Comparison of ENCODE assay signal across 10 mouse cellular contexts in the genomic region with DNA sequence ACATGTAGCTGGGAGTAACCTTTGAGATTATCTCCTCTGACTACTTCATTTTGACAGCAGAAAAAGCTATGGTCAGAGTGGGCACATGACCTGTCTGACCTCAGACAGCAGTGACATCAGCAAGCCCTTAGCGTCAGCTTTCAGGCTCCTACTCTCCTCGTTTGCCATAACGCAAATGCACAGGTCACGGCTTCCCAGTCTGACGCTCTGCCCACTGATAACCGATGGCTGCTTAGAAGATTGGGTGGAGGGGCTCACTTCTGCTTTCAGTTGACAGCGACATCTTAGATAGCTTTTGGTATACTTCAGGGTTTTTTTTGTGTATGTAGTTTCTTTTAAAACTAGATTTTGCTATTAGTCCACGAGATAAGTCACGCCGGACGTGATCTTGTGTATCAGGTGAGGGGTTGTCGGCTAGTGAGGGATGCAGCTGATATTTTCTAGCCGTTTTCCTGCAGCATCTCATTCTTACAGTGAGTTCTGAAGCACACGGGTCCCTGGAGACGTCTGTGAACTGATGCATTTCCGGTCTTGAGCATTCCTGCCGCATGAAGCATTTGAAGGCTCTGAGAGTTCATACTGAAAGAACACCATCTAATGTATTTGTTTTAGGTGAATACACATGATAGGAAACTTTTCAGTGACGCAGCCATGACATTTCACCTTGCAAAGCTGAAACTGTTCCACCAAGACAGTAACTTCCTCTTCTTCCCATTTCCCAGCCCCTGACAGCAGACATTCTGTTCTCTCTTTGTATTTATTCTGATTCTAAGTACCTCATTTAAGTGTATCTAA. TPM values are rescaled to one million over a fixed set of nuclear protein-coding genes. Genes with fewer than 3 reads are reported as not detected.
A peak's percentile ranks its signal among the peaks of the same experiment; 100 is the strongest.
DNase-seq lines count a peak whose midpoint lies in the region; ATAC-seq and TF ChIP-seq lines count a peak whose summit lies in the region.
"Had no signal": no experiment of that assay in that cellular context is flagged by ENCODE, and none has a peak within 500 bp of the region (broad histone marks: within the 10 kb centered on the region; RNA-seq: fewer than 3 reads in every experiment).

No protein-coding gene starts in this region.

- 72% methylated on average over 18 of the region's 18 CpGs for WGBS in limb, embryonic 14.5 days
- WGBS in limb, embryonic 10.5 days: 80% methylated on average over 18 of the region's 18 CpGs
- WGBS in heart, postnatal 0 days: 50% methylated on average over 18 of the region's 18 CpGs

- H3K9ac ChIP-seq in limb, embryonic 14.5 days (ENCODE audit: low read depth, low read length, severe bottlenecking): no peak overlapping the region
- H3K9ac ChIP-seq in heart, postnatal 0 days (replicated peaks; ENCODE audit: low read depth, low read length): no peak overlapping the region
- H3K9ac ChIP-seq: stomach, embryonic 15.5 days had no signal

- H3K4me3 ChIP-seq in limb, embryonic 14.5 days (replicated peaks; ENCODE audit: low read length): no peak overlapping the region
- H3K4me3 ChIP-seq in limb, embryonic 10.5 days: no peak overlapping the region
- no peak overlapping the region for H3K4me3 ChIP-seq in heart, postnatal 0 days (ENCODE audit: low read depth, low read length)
- H3K4me3 ChIP-seq: stomach, embryonic 15.5 days had no signal

- no peak for TF ChIP-seq POLR2A in limb, embryonic 14.5 days (IDR thresholded peaks at IDR 0.05; ENCODE audit: borderline replicate concordance, extremely low read depth, insufficient read depth, insufficient read length)

- no peak for TF ChIP-seq EP300 in heart, postnatal 0 days (IDR thresholded peaks at IDR 0.05; ENCODE audit: low read depth)

- no peak for TF ChIP-seq CTCF in heart, postnatal 0 days (IDR thresholded peaks at IDR 0.05; ENCODE audit: low read depth)

- no peak overlapping the region for H3K27ac ChIP-seq in limb, embryonic 14.5 days (replicated peaks; ENCODE audit: low read depth, low read length)
- H3K27ac ChIP-seq in limb, embryonic 10.5 days: no peak overlapping the region
- peak overlapping the region; percentile 58 for H3K27ac ChIP-seq in heart, postnatal 0 days (ENCODE audit: low read depth)
- H3K27ac ChIP-seq: stomach, embryonic 15.5 days had no signal

- H3K36me3 ChIP-seq in limb, embryonic 14.5 days (ENCODE audit: control insufficient read depth, insufficient read depth, low read length): no peaks in the 10 kb centered on the region
- H3K36me3 ChIP-seq in limb, embryonic 10.5 days: no peaks in the 10 kb centered on the region
- H3K36me3 ChIP-seq in heart, postnatal 0 days (replicated peaks; ENCODE audit: control insufficient read depth, insufficient read depth, low read length): no peaks in the 10 kb centered on the region
- H3K36me3 ChIP-seq: stomach, embryonic 15.5 days had no signal

- H3K4me1 ChIP-seq in limb, embryonic 14.5 days (ENCODE audit: control insufficient read depth, insufficient read depth, low read length): peaks cover 3% of the 10 kb centered on the region; the same call in 1 of the 2 replicates
- H3K4me1 ChIP-seq in limb, embryonic 10.5 days: peaks cover 13% of the 10 kb centered on the region
- H3K4me1 ChIP-seq in heart, postnatal 0 days (ENCODE audit: control insufficient read depth, insufficient read depth): peaks cover 39% of the 10 kb centered on the region

- no peaks in the 10 kb centered on the region for H3K27me3 ChIP-seq in limb, embryonic 14.5 days (ENCODE audit: control insufficient read depth, insufficient read depth, low read length)
- no peaks in the 10 kb centered on the region for H3K27me3 ChIP-seq in limb, embryonic 10.5 days (ENCODE audit: low read depth, poor library complexity, severe bottlenecking)
- H3K27me3 ChIP-seq in heart, postnatal 0 days (ENCODE audit: control insufficient read depth, insufficient read depth, low read length): no peaks in the 10 kb centered on the region
- H3K27me3 ChIP-seq: stomach, embryonic 15.5 days had no signal

- ATAC-seq in limb, embryonic 14.5 days (ENCODE audit: low FRiP score, low read depth): no peak
- ATAC-seq in heart, postnatal 0 days (ENCODE audit: insufficient read depth, low read depth): peak; percentile 24; the same call in 1 of the 2 replicates
- ATAC-seq: intestine, embryonic 16.5 days had no signal

- DNase-seq in limb, embryonic 14.5 days (ENCODE audit: low spot score): peak; percentile 50
- DNase-seq in limb, embryonic 10.5 days (ENCODE audit: low spot score): no peak
- peak; percentile 71 for DNase-seq in NIH3T3 (ENCODE audit: low read depth)
- peak; percentile 43 for DNase-seq in heart, postnatal 0 days (ENCODE audit: low spot score)
- peak; percentile 28 for DNase-seq in skeletal muscle tissue, adult 2 months (ENCODE audit: low read depth, low spot score)
- no peak for DNase-seq in frontal cortex, postnatal 14 days (ENCODE audit: low spot score in 2 of 2)
- no peak for DNase-seq in right cerebral cortex, adult 2 months (ENCODE audit: low spot score in 2 of 2)
- no peak for DNase-seq in right cerebral cortex, adult 18-20 months

- H3K9me3 ChIP-seq in limb, embryonic 14.5 days (ENCODE audit: control insufficient read depth, low read length): no peaks in the 10 kb centered on the region
- H3K9me3 ChIP-seq in limb, embryonic 10.5 days (replicated peaks): no peaks in the 10 kb centered on the region
- no peaks in the 10 kb centered on the region for H3K9me3 ChIP-seq in heart, postnatal 0 days (replicated peaks; ENCODE audit: control insufficient read depth, low read length)
- H3K9me3 ChIP-seq: stomach, embryonic 15.5 days had no signal

- H3K4me2 ChIP-seq in limb, embryonic 14.5 days (replicated peaks; ENCODE audit: low read depth, low read length, severe bottlenecking): no peak overlapping the region
- peak overlapping the region; percentile 19; the same call in 1 of the 2 replicates for H3K4me2 ChIP-seq in heart, postnatal 0 days (ENCODE audit: low read depth, low read length)
- H3K4me2 ChIP-seq: stomach, embryonic 15.5 days had no signal

RNA-seq across cellular contexts. Expression of a gene that starts 44.4 kb away (rescaled TPM):
- 53.5 and 58.4 TPM in 2 replicates for polyA plus RNA-seq in limb, embryonic 14.5 days (2012; rRNA removed)
- polyA plus RNA-seq in limb, embryonic 14.5 days (2014; fragmentation: Nextera tagmentation; extraction: Ambion mirVana): 51.5 and 53.4 TPM in 2 replicates
- polyA plus RNA-seq in limb, embryonic 10.5 days (2016; fragmentation: Nextera tagmentation; extraction: Ambion mirVana): 13.1 and 16.0 TPM in 2 replicates
- 24.1 and 34.3 TPM in 2 replicates for total RNA-seq in heart, postnatal 0 days (2014; rRNA removed; ENCODE audit: low replicate concordance)
- polyA plus RNA-seq in heart, postnatal 0 days (2015; fragmentation: Nextera tagmentation; extraction: Ambion mirVana): 10.3 and 10.8 TPM in 2 replicates

Comparison
In these comparisons a context has a peak if more than half of its experiments do, and no peak if none do; other contexts are left out.
1. DNase-seq: peak in limb, embryonic 14.5 days (single experiment), NIH3T3 (single experiment), heart, postnatal 0 days (single experiment) and skeletal muscle tissue, adult 2 months (single experiment); none in limb, embryonic 10.5 days (single experiment), frontal cortex, postnatal 14 days (0 of 2), right cerebral cortex, adult 2 months (0 of 2) and right cerebral cortex, adult 18-20 months (single experiment).